Mouse (Mus musculus): ENCODE data around the gene 4930595D18Rik.

DNA sequence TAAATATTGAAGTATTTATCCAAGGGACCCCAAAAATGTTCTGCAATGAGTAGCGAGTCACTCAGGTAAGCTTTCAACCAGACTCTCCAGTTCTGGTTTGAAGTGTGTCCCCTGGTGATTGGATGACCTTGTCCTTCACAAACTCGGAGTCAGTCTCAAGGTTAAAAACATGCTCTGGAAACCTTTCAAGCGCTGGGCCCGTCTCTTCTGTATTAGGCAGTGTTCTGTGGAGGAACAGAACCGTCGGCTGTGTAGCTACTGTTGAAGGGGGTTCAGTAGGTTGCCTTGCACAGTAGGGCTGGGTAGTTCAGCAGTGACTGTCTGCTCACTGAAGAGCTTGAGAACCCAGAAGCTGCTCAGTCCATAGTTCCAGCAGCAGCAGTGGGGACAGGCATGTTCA, 29.6 kb downstream of the 4930595D18Rik start:
- TF ChIP-seq POLR2A (IDR thresholded peaks at IDR 0.05; ENCODE audit: control insufficient read depth, extremely low read depth, insufficient read depth, low read length, poor library complexity), result no peak
- TF ChIP-seq CTCF (IDR thresholded peaks at IDR 0.05; ENCODE audit: borderline replicate concordance, control insufficient read depth, extremely low read depth, insufficient read depth, low read length, poor library complexity), result no peak

Measured in thymus, adult 2 months (tissue).